Mouse (Mus musculus) liver, adult 2 months (tissue): ENCODE data around the gene Gm3033.
"Not testable (repeated sequence)": the region's sequence is repeated elsewhere in the genome, so short reads cannot be mapped to it uniquely, and the experiment has no call there.

Source experiments
- CTCF ChIP-seq: fragments of 200-500 bp; IDR thresholded peaks from 2 replicates; pipeline ENCODE4 v1.5.1; 2011; ENCODE audit warnings: low read depth, low read length, control low read depth
- POLR2A ChIP-seq: fragments of 200-500 bp; IDR thresholded peaks from 2 replicates; pipeline ENCODE4 v1.6.1; 2011; ENCODE audit warnings: low read length, control low read depth; ENCODE audit not compliant: insufficient read depth; ENCODE audit errors: extremely low read depth

- TF ChIP-seq POLR2A, CTCF: not testable (repeated sequence)
Observed at GRCm38 (mm10) chr14:3845945-3846344, at the start of gene Gm3033.
